Mouse (Mus musculus): ENCODE data around the gene Rhox4c.
"Not testable (repeated sequence)": the region's sequence is repeated elsewhere in the genome, so short reads cannot be mapped to it uniquely, and the experiment has no call there.

Gene Rhox4c

GRCm38 (mm10) chrX:37480037-37480436 lies at the start of gene Rhox4c:
TSS of gene Rhox4c (plus strand) at chrX:37480337.
- DNase-seq: not testable (repeated sequence)

GRCm38 (mm10) chrX:37432194-37432593 lies 47.9 kb upstream of the Rhox4c start, which contains the start of gene Rhox4b:
TSS of gene Rhox4b (plus strand) at chrX:37432494.
- not testable (repeated sequence) for DNase-seq

GRCm38 (mm10) chrX:37453380-37453779 lies 26.8 kb upstream of the Rhox4c start, which contains the start of gene Rhox2c:
TSS of gene Rhox2c (plus strand) at chrX:37453680.
- not testable (repeated sequence) for DNase-seq

GRCm38 (mm10) chrX:37458285-37458684 lies 21.9 kb upstream of the Rhox4c start, which contains the start of gene Rhox3c:
TSS of gene Rhox3c (plus strand) at chrX:37458585.
- not testable (repeated sequence) for DNase-seq

GRCm38 (mm10) chrX:37514059-37514458 lies 33.9 kb downstream of the Rhox4c start, which contains the start of gene Rhox4d:
TSS of gene Rhox4d (plus strand) at chrX:37514359.
- DNase-seq: not testable (repeated sequence)

GRCm38 (mm10) chrX:37530152-37530551 lies 50.0 kb downstream of the Rhox4c start, which contains the start of gene Rhox2e:
TSS of gene Rhox2e (plus strand) at chrX:37530452.
- DNase-seq: not testable (repeated sequence)

All from cerebellum, adult 9-11 months (tissue).